Mouse (Mus musculus): ENCODE data around the gene Ces1c. TPM values are rescaled to one million over a fixed set of nuclear protein-coding genes. Genes with fewer than 3 reads are reported as not detected.

Gene Ces1c
- not detected for total RNA-seq (2021)

GRCm38 (mm10) chr8:93131233-93131980, at the start of gene Ces1c:
TSS of gene Ces1c (minus strand) at chr8:93131283.
- intact Hi-C loops (cut with DNase I), result no loop called here
- peak; percentile 1 to 15 for DNase-seq (ENCODE audit: low spot score in 2 of 2)

GRCm38 (mm10) chr8:93180581-93181129, 49.6 kb upstream of the Ces1c start:
- intact Hi-C loops (cut with DNase I), result no loop called here
- DNase-seq (ENCODE audit: low spot score in 2 of 2), result no peak

GRCm38 (mm10) chr8:93176593-93176992, 45.5 kb upstream of the Ces1c start:
- no peak for DNase-seq (ENCODE audit: low spot score in 2 of 2)
- intact Hi-C loops (cut with DNase I), result no loop called here

- intact Hi-C loops (cut with DNase I), result no loop called here
Measured at GRCm38 (mm10) chr8:93174554-93174953, 43.5 kb upstream of the Ces1c start.

GRCm38 (mm10) chr8:93171846-93172590, 40.9 kb upstream of the Ces1c start:
- intact Hi-C loops (cut with DNase I), result no loop called here
- no peak for DNase-seq (ENCODE audit: low spot score in 2 of 2)

More at GRCm38 (mm10) chr8:93174554-93174953, 43.5 kb upstream of the Ces1c start:
- DNase-seq (ENCODE audit: low spot score in 2 of 2), result no peak

- no peak for DNase-seq (ENCODE audit: low spot score in 2 of 2)
- intact Hi-C loops (cut with DNase I), result no loop called here
Measured at GRCm38 (mm10) chr8:93163363-93163762, 32.3 kb upstream of the Ces1c start.

- intact Hi-C loops (cut with DNase I), result loop anchor here (10.0 kb wide), 1 partner anchor 153 kb away; no protein-coding TSS in a partner anchor
- DNase-seq (ENCODE audit: low spot score in 2 of 2), result no peak
Measured at GRCm38 (mm10) chr8:93151401-93151800, 20.3 kb upstream of the Ces1c start.

- intact Hi-C loops (cut with DNase I), result loop anchor here (10.0 kb wide), 1 partner anchor 247 kb away; no protein-coding TSS in a partner anchor
- no peak for DNase-seq (ENCODE audit: low spot score in 2 of 2)
Measured at GRCm38 (mm10) chr8:93147331-93147730, 16.2 kb upstream of the Ces1c start.

GRCm38 (mm10) chr8:93140696-93141095, 9.6 kb upstream of the Ces1c start:
- DNase-seq (ENCODE audit: low spot score in 2 of 2), result peak; percentile 34 to 68
- intact Hi-C loops (cut with DNase I), result loop anchor here (2.0 to 10.0 kb wide), 2 partner anchors 130 to 254 kb away; no protein-coding TSS in a partner anchor

- intact Hi-C loops (cut with DNase I), result no loop called here
- DNase-seq (ENCODE audit: low spot score in 2 of 2), result no peak
Measured at GRCm38 (mm10) chr8:93132196-93132595, 1.1 kb upstream of the Ces1c start.

- peak in 1 of 2 experiments; percentile 10 for DNase-seq (ENCODE audit: low spot score in 2 of 2)
- intact Hi-C loops (cut with DNase I), result no loop called here
Measured at GRCm38 (mm10) chr8:93126476-93126875, 4.6 kb downstream of the Ces1c start.

GRCm38 (mm10) chr8:93122005-93122404, 9.1 kb downstream of the Ces1c start:
- no peak for DNase-seq (ENCODE audit: low spot score in 2 of 2)
- intact Hi-C loops (cut with DNase I), result no loop called here

- peak; percentile 32 to 68 for DNase-seq (ENCODE audit: low spot score in 2 of 2)
- intact Hi-C loops (cut with DNase I), result loop anchor here (1.0 to 2.0 kb wide), 2 partner anchors 37 to 84 kb away; no protein-coding TSS in a partner anchor
Measured at GRCm38 (mm10) chr8:93095376-93095775, 35.7 kb downstream of the Ces1c start.

GRCm38 (mm10) chr8:93091324-93091723, 39.8 kb downstream of the Ces1c start:
- intact Hi-C loops (cut with DNase I), result no loop called here
- DNase-seq (ENCODE audit: low spot score in 2 of 2), result no peak

- DNase-seq (ENCODE audit: low spot score in 2 of 2), result no peak
- intact Hi-C loops (cut with DNase I), result no loop called here
Measured at GRCm38 (mm10) chr8:93088686-93089122, 42.4 kb downstream of the Ces1c start.

- DNase-seq (ENCODE audit: low spot score in 2 of 2), result no peak
- intact Hi-C loops (cut with DNase I), result no loop called here
Measured at GRCm38 (mm10) chr8:93088193-93088592, 42.9 kb downstream of the Ces1c start.

GRCm38 (mm10) chr8:93079887-93080286, 51.2 kb downstream of the Ces1c start, which contains the start of gene Ces1b:
TSS of gene Ces1b (minus strand) at chr8:93080017.
- intact Hi-C loops (cut with DNase I), result no loop called here
- DNase-seq (ENCODE audit: low spot score in 2 of 2), result no peak

- no peak for DNase-seq (ENCODE audit: low spot score in 2 of 2)
- intact Hi-C loops (cut with DNase I), result no loop called here
Measured at GRCm38 (mm10) chr8:93075251-93075650, 55.8 kb downstream of the Ces1c start.

- no peak for DNase-seq (ENCODE audit: low spot score in 2 of 2)
- intact Hi-C loops (cut with DNase I), result loop anchor here (5.0 to 10.0 kb wide), 2 partner anchors 349 to 431 kb away; no protein-coding TSS in a partner anchor
Measured at GRCm38 (mm10) chr8:93063416-93064117, 67.5 kb downstream of the Ces1c start.
